Comparison of ENCODE assay signal across 8 mouse cellular contexts in genomic region chr1:134332770-134333271, GRCm38 (mm10). TPM values are rescaled to one million over a fixed set of nuclear protein-coding genes. Genes with fewer than 3 reads are reported as not detected.
A peak's percentile ranks its signal among the peaks of the same experiment; 100 is the strongest.
DNase-seq lines count a peak whose midpoint lies in the region; ATAC-seq and TF ChIP-seq lines count a peak whose summit lies in the region.

Gene Ppfia4, minus strand, starts transcription at chr1:134332928.

- in situ Hi-C loops in Patski (cut with MboI; ENCODE audit: low pct_unique_long_range_greater_than_20kb): no loop called here

- no peaks in the 10 kb centered on the region for H3K4me1 ChIP-seq in kidney, postnatal 0 days (replicated peaks; ENCODE audit: insufficient read depth, low read length)
- no peaks in the 10 kb centered on the region for H3K4me1 ChIP-seq in kidney, adult 2 months (ENCODE audit: control insufficient read depth, insufficient read depth, low read length)
- H3K4me1 ChIP-seq in forebrain, postnatal 0 days (ENCODE audit: insufficient read depth): no peaks in the 10 kb centered on the region
- peaks cover 11% of the 10 kb centered on the region for H3K4me1 ChIP-seq in neural tube, embryonic 15.5 days

- CTCF ChIA-PET in Patski (lab: Charles Lee): interaction anchor here (1.2 to 5.0 kb wide), 6 partner anchors 10 to 277 kb away, joined by 3 to 28 read pairs (median 4); no protein-coding TSS in a partner anchor

- no peaks in the 10 kb centered on the region for H3K36me3 ChIP-seq in kidney, postnatal 0 days (ENCODE audit: insufficient read depth, low read length)
- no peaks in the 10 kb centered on the region for H3K36me3 ChIP-seq in kidney, adult 2 months (ENCODE audit: control insufficient read depth, insufficient read depth, low read length)
- H3K36me3 ChIP-seq in forebrain, postnatal 0 days (ENCODE audit: insufficient read depth): no peaks in the 10 kb centered on the region
- 0 out of 2 replicates have a peak, but pooled peaks cover 2% of the 10 kb centered on the region for H3K36me3 ChIP-seq in neural tube, embryonic 15.5 days

- intact Hi-C loops in heart, postnatal 36 days (cut with DNase I): loop anchor here (1.0 to 5.0 kb wide), 4 partner anchors 136 to 281 kb away; no protein-coding TSS in a partner anchor
- intact Hi-C loops in left cerebral cortex, postnatal 25 days (cut with DNase I): loop anchor here (1.0 to 10.0 kb wide), 6 partner anchors 91 to 428 kb away; partner anchors contain the start of gene Optc

- peak; percentile 50; the same call in 1 of the 2 replicates for ATAC-seq in kidney, postnatal 0 days (replicated peaks; ENCODE audit: low FRiP score, low read depth)
- peak; percentile 81 for ATAC-seq in Patski
- peak; percentile 48 for ATAC-seq in forebrain, postnatal 0 days
- peak; percentile 42; the same call in 1 of the 2 replicates for ATAC-seq in neural tube, embryonic 15.5 days (ENCODE audit: low FRiP score)

- no peaks in the 10 kb centered on the region for H3K27me3 ChIP-seq in kidney, postnatal 0 days (ENCODE audit: insufficient read depth, low read length)
- H3K27me3 ChIP-seq in kidney, adult 2 months (replicated peaks; ENCODE audit: control insufficient read depth, insufficient read depth, low read length): no peaks in the 10 kb centered on the region
- H3K27me3 ChIP-seq in Patski: no peaks in the 10 kb centered on the region
- H3K27me3 ChIP-seq in forebrain, postnatal 0 days (ENCODE audit: insufficient read depth, low read length): no peaks in the 10 kb centered on the region
- H3K27me3 ChIP-seq in neural tube, embryonic 15.5 days (replicated peaks): no peaks in the 10 kb centered on the region

- DNase-seq in kidney, postnatal 0 days (ENCODE audit: low spot score): no peak
- no peak for DNase-seq in kidney, adult 2 months
- peak; percentile 81 for DNase-seq in Patski (ENCODE audit: low read depth, low spot score)
- peak; percentile 67 for DNase-seq in forebrain, postnatal 0 days
- DNase-seq in heart, postnatal 36 days: peak; percentile 29 to 37
- peak; percentile 72 to 90 for DNase-seq in left cerebral cortex, postnatal 25 days (ENCODE audit: low spot score in 2 of 2)
- no peak for DNase-seq in T-cell, adult 2 months (ENCODE audit: low spot score)

- H3K4me3 ChIP-seq in kidney, postnatal 0 days (replicated peaks; ENCODE audit: low read depth, low read length): no peak within 1 kb of the TSS
- H3K4me3 ChIP-seq in kidney, adult 2 months (ENCODE audit: insufficient read depth, low read depth, low read length): no peak within 1 kb of the TSS
- no peak within 1 kb of the TSS for H3K4me3 ChIP-seq in forebrain, postnatal 0 days (ENCODE audit: low read depth, low read length)
- no peak within 1 kb of the TSS for H3K4me3 ChIP-seq in neural tube, embryonic 15.5 days (replicated peaks)

- H3K4me2 ChIP-seq in kidney, postnatal 0 days (ENCODE audit: low read length): no peak within 1 kb of the TSS
- no peak within 1 kb of the TSS for H3K4me2 ChIP-seq in forebrain, postnatal 0 days (ENCODE audit: low read depth)
- peak within 1 kb of the TSS; percentile 6; the same call in 1 of the 2 replicates for H3K4me2 ChIP-seq in neural tube, embryonic 15.5 days

- 33% methylated on average over 13 of the region's 13 CpGs for WGBS in kidney, postnatal 0 days
- 29% methylated on average over 13 of the region's 13 CpGs for WGBS in kidney, adult 2 months
- 33% methylated on average over 13 of the region's 13 CpGs for WGBS in forebrain, postnatal 0 days
- WGBS in neural tube, embryonic 15.5 days: 52% methylated on average over 13 of the region's 13 CpGs

- no peak within 1 kb of the TSS for H3K9ac ChIP-seq in kidney, postnatal 0 days (ENCODE audit: low read depth, low read length)
- no peak within 1 kb of the TSS for H3K9ac ChIP-seq in forebrain, postnatal 0 days
- 0 out of 2 replicates have a peak within 1 kb of the TSS, but pooled peaks have one; percentile 7 for H3K9ac ChIP-seq in neural tube, embryonic 15.5 days (replicated peaks)

- no peaks in the 10 kb centered on the region for H3K9me3 ChIP-seq in kidney, postnatal 0 days (replicated peaks; ENCODE audit: low read length)
- H3K9me3 ChIP-seq in forebrain, postnatal 0 days (ENCODE audit: low read length): no peaks in the 10 kb centered on the region
- H3K9me3 ChIP-seq in neural tube, embryonic 15.5 days (replicated peaks): no peaks in the 10 kb centered on the region

- no peak for TF ChIP-seq POLR2A in kidney, adult 2 months (IDR thresholded peaks at IDR 0.05; ENCODE audit: low read depth, low read length)

- no peak within 1 kb of the TSS for H3K27ac ChIP-seq in kidney, postnatal 0 days
- H3K27ac ChIP-seq in kidney, adult 2 months (ENCODE audit: insufficient read depth, low read depth, low read length): no peak within 1 kb of the TSS
- no peak within 1 kb of the TSS for H3K27ac ChIP-seq in forebrain, postnatal 0 days (ENCODE audit: low read depth, low read length)
- H3K27ac ChIP-seq in neural tube, embryonic 15.5 days (replicated peaks): no peak within 1 kb of the TSS

- no peak for TF ChIP-seq CTCF in kidney, postnatal 0 days (IDR thresholded peaks at IDR 0.05; ENCODE audit: low read depth)
- no peak for TF ChIP-seq CTCF in kidney, adult 2 months (conservative IDR thresholded peaks at IDR 0.05; ENCODE audit: insufficient read depth, insufficient read length, low read depth, low read length)
- TF ChIP-seq CTCF in Patski (IDR thresholded peaks at IDR 0.05): no peak
- TF ChIP-seq CTCF in forebrain, postnatal 0 days (IDR thresholded peaks at IDR 0.05; ENCODE audit: low read depth): no peak

- POLR2A ChIA-PET in Patski (lab: Charles Lee): interaction anchor here (0.8 to 1.1 kb wide), 3 partner anchors 29 to 98 kb away, joined by 3 read pairs; no protein-coding TSS in a partner anchor

RNA-seq across cellular contexts. Expression of gene Ppfia4, which starts in this region (rescaled TPM):
- polyA plus RNA-seq in kidney, postnatal 0 days (2015; fragmentation: Nextera tagmentation; extraction: Ambion mirVana): 2.0 and 2.3 TPM in 2 replicates
- polyA plus RNA-seq in kidney, adult 2 months (2012; rRNA removed): 3.6 and 4.2 TPM in 2 replicates
- 0.30 TPM for polyA plus RNA-seq in Patski (2021)
- 26.9 and 31.9 TPM in 2 replicates for total RNA-seq in forebrain, postnatal 0 days (2014; rRNA removed)
- 12.7 and 17.5 TPM in 2 replicates for polyA plus RNA-seq in forebrain, postnatal 0 days (2015; fragmentation: Nextera tagmentation; extraction: Ambion mirVana)
- total RNA-seq in heart, postnatal 36 days (2021): 1 to 10 TPM; 1.4 to 1.6 TPM
- total RNA-seq in left cerebral cortex, postnatal 25 days (2021): 10 to 100 TPM; 43.3 to 49.4 TPM
- 29.1 and 31.6 TPM in 2 replicates for polyA plus RNA-seq in neural tube, embryonic 15.5 days (2015; fragmentation: Nextera tagmentation; extraction: Ambion mirVana)

Comparison
In these comparisons a context has a peak if more than half of its experiments do, and no peak if none do; other contexts are left out.
1. RNA of gene Ppfia4 (total RNA-seq): 43.3 to 49.4 TPM in left cerebral cortex, postnatal 25 days and 26.9 to 31.9 TPM in forebrain, postnatal 0 days; 1.4 to 1.6 TPM in heart, postnatal 36 days; every median in the first group is over 10 times any median in the second.
2. Peak in DNase-seq and ATAC-seq in Patski; RNA of the gene not detected or under 1 TPM.
3. DNase-seq: peak in forebrain, postnatal 0 days (single experiment), heart, postnatal 36 days (2 of 2) and left cerebral cortex, postnatal 25 days (2 of 2); none in kidney, postnatal 0 days (single experiment), kidney, adult 2 months (single experiment) and T-cell, adult 2 months (single experiment).
4. Peak in every context shown above with its lines, with median percentiles within 50 percentile points of each other: ATAC-seq.